Mouse (Mus musculus): Measurements from ENCODE around the gene Wfikkn2.
A peak's percentile ranks its signal among the peaks of the same experiment; 100 is the strongest.
"Not testable (repeated sequence)": the region's sequence is repeated elsewhere in the genome, so short reads cannot be mapped to it uniquely, and the experiment has no call there.

The Wfikkn2 gene

DNA sequence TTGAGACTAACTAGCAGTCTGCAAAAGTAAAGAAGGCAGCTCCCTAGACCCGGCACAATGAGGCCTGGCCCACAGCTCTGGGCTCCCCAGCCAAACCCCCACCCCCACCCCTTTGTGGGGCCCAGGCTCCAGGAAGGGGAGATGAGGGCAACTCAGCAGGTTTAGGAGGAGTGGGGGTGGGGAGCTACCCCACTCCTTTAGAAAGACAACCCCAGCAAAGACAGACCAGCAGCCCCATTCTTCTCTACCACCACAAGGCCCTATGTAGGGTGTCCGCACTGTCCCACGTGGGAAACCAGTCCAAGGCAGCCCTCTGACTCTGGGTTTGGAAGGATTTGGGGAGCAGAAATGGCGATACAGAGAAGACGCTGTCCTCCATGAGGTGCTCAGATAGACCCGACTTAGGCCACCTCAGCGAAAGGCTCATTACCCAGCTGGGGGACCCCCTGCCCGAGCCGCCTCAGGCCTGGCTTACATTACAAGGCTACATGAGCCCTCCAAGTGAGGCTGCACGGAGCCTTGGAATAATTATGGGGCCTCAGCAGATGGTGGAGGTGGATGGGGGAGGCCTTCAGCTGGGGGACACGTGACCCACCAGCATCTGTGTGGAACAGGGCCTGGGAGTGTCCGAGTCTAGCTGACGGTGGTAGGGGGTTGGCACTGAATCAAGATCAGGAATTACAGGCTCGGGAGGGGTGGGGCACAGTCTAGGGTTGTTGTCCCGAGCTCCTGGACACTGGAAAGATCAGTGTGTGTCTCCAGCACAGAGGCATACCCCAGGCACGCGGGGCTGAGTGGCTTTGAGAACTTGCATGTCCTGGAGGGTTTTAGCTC is at the start of gene Wfikkn2:
Gene Wfikkn2 (minus strand): TSS at position 51 of the 834 bp plus-strand sequence.
- no peak for DNase-seq

DNA sequence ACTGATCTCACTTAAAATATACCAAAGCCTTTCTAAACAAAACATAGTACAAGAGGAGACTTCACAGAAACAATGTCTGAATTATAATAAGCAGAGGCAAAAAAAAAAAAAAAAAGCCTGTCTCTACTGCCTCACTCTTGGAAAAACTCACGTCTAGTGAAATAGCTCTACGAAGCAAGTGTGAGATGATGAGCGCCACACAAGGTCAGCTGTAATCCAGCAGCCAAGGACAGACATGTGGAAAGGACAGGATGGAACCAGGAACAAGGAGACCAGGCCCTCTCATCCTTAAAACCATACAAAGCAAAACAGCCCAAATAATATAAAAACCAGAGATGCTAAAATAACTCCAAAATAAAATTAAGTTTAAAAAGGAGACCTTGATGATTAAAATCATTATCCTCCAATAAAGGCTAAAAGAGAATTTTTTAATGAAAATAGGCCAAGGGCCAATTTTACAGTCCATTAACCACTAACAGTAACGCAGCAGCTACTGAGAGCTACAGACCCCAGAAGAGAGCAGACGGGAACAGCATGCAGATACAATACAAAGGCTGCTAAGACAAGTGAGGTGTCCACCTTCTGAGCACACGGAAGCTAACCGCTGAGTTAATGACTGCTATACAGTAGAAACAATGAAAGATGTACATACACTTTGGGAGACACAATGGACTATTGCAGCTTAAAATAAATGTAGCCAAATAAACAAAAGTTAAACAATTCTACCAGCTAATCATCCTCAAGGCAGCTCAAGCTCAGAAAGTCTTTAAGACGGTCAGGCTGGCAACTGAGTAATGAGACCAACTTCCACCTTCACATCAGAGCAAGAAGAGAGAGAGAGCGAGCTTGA is 49.4 kb upstream of the Wfikkn2 start:
- no peak for DNase-seq

DNA sequence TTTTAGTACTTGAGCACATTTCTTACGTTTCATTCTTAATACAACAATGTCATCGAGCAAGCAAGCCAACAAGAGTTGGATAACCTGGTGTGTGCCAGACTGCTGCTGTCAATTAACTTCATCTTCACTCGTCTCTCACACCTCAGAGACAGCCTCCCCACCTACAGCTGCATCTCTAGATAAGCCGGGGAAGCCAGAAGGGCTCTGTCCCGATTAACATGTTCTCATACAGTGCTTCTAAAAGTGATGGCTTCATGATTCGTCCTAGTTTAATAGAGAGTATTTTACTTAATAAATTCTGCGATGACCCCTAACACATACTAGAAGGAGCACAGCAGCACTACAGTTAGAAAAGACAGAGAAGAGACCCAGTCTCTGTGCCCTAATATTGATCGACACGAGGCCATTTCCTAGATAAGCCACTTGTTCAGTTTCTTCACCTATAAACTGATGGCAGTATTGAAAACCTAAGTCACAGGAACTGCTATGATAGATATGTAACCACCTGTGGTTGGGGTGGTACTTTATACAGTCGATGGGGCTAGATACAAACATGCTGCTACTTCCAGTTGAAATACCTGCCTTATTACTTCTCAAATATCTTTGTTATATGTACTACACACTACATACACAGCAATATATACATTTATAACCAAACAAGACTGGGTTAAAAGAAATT is 44.4 kb upstream of the Wfikkn2 start:
- DNase-seq, result no peak

DNA sequence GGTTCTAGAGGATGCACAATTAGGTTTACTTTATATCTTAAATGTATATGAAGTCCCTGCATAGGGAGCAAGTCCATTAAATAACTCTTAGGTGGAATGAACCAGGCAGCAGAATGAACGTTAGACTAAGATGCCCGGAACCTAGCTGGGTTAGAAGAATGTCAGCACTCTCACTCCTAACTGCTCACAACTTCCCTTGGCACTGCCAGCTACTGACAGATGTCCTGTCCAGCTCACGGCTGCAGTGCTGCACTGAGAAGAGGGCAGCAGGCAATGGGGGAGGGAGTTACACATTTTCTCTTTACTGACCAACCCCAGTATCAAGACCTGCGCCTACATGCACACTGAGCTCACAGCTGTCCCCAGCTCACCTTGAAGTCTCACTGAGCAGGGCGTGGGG is 41.3 kb upstream of the Wfikkn2 start:
- DNase-seq, result no peak

DNA sequence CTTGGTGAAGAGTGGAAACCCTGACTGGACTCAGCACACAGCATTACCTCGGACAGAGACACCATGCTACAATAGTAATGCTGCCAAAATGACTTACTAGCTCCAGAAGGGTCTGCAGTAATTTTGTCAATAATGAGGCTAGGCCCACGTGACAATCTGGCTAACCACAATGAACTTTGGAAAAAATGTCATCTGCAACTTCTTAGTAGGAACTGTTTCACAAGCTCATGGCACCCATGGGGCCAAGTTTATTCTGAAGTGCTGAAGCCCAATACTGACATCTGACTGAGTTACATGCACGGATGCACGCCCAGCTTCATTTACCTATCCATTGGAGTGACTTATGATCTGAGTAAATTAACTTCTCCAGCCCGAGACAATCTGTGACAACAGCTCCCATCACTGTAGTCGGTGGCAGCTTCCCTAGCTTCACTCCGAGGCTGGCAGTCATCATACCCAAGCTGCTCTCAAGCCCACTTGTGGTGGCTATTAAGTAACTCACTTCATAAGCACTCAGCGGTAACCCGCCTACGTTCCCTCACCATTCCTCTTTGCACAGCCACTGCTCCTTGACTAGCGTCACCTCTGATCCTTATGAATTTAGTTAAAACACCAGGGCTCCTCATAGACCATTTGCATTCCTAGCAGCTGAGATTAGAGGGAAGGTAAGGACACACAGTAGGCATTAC is 40.2 kb upstream of the Wfikkn2 start:
- DNase-seq, result no peak

DNA sequence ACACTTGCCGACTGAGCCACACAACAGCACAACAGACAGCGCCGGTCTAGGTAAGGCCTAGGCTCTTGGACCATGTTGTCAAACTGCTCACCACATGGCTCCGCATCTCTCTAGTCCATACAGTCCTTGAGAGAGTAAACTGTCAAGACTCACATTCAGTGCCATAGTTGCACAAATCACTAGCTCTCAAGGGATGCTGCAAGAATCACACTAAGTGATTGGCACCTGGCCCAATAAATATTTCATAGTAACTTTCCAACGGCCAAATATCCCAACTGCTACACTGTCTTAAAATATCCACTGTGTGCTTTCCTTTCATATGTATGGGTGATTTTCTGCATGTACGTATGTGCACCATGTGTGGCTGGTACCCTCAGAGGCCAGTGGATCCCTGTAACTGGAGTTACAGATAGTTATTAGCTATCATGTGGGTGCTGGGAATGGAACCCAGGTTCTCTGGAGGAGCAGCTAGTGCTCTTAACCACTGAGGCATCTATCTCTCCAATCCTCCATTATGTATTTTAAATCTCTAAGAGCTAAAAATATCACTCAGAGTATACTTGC is 37.8 kb upstream of the Wfikkn2 start:
- no peak for DNase-seq

DNA sequence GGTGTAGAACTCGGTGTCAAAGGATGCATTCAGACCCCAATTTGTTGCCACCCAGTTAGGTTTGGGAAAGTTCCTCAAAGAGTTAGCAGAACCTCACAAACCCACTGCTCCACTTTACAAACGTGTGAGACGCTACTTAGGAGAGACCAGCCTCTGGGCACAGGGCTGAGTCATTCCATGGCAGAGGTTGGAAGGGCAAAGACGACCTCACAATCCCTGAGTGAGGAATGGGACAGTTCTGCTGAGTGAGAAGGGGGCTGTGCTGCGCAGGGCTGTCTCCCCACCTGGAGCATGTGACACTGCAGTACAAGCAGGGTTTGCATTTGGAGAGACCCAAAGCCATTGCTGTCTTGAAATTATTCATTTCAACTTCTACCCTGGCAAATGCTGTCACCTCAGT is 36.5 kb upstream of the Wfikkn2 start:
- no peak for DNase-seq

DNA sequence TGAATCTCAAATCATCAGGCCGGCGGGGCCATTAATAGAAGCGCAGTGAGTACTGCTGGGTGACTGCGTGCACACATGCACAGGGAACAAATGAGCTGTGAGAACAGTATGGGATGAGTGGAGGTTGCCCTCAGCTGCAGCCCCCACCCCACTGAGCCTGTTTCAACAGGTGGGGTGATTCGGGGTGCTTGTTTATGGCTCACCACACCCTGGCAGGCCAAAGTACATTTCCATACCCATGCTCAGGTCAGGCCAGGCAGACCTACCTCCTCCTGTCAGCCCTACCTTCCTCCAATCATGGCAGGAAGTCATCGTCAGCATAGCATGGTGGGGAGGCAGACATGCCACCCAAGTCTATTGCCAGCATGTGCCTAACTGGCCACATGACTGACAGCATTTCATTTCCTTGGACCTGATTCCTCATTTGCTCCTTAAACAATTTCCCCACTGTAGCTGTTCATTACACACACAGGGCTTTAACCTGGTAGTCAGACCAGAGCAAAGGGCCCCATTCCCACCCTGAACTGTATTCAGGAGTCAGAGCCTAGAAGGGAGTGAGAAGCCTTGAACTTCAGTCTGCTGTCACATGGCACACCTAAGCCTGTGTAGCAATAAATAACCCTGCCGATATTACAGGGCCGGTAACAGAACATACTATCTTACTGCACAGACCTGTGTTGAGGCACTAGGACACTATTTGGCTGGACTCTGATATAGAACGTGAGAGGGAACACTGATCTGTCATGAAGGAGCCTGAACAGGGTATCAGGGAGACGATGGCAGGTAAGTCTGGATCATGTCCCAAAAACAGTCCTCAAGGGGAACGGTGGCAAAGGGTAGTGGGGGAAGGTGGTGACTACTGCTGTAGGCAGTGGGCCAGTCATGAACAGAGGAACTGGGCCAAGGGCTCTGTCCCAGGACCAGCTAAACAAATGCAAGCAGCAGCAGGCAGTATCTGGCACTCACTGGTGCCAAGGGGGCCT is 35.7 kb upstream of the Wfikkn2 start, which contains the start of gene Gm21885:
Gene Gm21885 (plus strand): TSS at position 675 of the 983 bp plus-strand sequence.
- DNase-seq, result no peak

DNA sequence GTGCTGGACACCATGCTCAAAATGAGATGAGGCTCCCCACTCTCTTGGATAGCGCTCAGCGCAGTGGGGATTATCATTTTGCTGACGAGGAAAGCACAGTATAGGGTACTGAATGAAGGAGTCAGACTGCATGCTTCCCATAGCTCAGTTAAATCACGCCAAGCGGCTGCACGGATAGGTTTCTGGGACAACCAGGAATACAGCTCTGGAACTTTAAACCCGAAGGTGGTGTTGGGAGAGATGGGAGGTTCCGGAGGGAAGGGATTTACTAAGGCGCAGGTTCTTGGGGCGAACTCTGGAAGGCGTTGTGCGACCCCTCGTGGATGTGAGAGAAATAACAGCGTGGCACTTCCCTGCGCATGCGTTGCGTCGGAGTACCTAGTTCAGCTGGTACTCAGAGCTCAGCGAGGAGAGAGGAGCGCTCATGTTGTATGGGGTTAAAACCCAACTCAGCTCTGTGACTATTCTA is 31.1 kb upstream of the Wfikkn2 start:
- peak; percentile 86 for DNase-seq

DNA sequence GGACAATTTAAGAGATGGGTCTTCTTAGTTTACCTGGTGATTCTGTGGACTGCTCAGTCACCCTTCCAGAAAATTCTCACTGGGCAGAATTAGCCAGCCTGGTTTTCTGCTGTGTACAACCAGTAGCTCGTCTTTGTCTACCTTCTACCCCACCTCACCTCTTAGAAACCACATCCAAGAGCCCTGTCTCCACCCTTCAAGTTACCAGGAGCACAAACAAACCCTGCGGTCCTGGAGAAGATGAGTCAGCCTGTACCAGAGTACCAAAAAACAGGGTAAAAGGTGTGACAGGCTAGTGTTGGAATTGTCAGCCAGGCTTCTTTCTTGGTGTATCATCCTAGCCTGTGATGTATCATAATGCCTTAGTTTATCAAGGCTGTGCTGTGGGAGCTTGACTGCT is 29.9 kb upstream of the Wfikkn2 start:
- DNase-seq, result no peak

DNA sequence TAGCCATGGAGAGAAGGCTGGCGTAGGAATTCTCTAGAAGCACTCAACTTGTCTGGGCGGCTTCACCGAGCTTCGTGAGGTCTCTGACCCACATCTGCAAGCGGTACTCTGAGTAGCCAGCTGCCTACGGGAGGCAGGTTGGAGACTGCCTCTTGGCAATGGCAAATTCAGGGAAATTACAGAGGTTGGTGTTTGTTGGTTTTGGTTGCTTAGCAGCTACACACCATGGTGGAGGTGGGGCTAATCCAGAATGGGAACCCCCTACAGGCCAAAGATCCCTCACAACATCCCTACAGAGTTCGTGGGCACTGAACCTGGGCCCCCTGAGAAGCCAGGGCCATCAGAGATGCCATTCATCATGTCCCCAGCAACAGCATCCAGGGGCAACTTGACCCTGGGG is 29.4 kb upstream of the Wfikkn2 start:
- no peak for DNase-seq

DNA sequence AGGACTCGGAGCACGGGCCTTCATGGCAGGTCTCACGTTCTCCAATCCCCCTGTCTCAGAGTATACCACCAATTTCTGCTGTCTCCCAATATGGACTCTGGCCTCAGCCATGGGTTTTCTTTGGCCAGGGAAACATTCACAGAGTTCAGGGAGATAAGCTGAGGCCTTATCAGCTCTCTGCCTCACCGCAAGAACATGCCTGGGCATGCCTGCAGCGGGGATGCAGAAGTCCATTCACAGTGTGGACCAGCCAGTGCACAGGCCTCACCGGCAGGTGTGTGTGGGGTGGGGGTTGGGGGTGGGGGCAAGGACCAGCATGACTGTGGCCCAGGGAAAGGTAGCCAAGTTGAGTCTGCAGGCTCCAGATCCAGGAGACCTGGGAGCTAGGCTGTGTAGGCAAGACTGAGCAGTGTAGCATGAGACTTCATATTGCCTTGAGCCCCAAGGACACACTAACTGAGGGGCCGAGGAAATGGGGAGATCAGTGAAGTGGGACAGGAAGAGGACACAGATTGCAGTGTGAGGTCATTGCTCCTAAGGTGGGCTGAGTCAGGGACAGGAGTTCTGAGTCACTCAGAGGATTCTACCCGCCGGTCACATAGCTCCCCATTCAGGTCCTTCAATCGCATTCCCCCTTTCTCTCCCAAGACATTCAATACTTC is 28.5 kb upstream of the Wfikkn2 start:
- no peak for DNase-seq

DNA sequence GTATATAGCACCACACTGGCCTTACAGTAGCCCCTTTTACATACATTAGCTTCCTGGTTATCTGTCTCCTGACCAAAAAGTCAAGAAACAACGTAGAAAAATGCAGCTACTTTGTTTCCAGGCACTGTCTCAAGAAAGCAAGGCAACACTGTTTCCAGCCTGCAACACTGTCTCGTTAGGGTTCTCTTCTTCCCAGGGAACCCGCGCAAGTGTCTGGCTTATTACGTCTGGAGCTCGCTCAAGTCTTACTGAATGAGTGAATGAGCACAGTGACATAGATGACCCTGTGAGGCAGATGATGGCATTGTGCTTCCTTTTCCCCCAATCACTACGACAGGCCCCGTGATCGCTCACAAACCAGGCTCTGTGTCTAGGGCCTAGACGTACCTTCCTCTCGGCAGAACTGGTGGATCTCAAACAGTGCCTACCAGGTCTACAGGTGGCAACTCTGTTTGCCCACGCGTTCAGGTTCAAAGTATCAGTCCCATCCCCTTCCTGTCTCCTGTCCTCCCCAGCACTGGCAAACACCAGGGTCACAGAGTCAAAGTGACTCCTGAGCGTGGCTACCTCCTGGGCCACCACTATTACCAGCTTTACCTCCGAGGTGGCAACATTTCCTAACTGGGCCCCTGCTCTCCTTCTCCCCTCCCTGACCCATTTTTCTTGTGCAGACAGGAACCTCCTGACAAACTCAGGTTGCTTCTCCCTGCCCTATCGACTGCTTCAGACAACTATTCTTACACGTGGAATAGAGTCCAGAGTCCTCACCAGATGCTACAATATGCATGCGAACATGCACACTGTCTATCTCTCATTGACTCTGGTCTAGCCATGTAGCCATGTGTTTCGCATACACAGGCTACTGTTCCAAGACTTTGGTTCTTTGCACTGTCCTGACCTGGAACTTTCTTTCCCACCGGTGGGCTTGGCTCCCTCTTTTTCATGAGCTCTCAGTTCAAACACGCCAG is 27.4 kb upstream of the Wfikkn2 start:
- no peak for DNase-seq

DNA sequence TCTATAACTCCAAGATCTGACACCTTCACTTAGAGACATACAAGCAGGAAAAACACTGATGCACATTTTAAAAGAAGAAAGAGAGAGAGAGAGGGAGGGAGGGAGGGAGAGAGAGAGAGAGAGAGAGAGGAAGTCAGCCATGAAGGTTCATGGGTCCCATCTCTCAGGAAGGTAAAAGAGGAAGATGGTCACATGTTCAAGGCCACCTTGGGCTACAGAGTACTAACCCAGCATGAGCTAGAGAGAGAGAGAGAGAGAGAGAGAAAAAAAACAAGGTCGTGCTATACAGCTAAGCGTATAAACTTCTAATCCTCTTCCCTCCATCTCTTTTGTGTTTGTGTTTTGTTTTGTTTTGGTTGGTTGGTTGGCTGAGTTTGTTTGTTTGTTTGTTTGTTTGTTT is 25.2 kb upstream of the Wfikkn2 start:
- DNase-seq, result no peak

DNA sequence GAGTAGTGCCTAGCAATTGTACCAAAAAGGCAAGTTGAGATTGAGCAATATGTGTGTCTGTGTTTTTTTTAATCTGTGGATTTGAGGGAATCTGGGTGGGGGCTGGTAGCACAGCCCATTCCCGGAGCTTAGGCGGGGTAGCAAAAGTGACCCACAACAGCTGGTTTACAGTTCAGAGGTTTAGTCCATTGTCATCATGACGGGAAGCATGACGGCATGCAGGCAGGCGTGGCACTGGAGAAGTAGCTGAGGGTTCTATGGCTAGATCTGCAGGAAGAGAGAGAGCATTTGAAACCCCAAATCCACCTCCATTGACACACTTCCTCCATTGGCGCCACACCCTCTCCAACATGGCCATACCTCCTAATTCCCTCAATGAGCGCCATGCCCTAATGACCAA is 24.1 kb upstream of the Wfikkn2 start:
- DNase-seq, result no peak

DNA sequence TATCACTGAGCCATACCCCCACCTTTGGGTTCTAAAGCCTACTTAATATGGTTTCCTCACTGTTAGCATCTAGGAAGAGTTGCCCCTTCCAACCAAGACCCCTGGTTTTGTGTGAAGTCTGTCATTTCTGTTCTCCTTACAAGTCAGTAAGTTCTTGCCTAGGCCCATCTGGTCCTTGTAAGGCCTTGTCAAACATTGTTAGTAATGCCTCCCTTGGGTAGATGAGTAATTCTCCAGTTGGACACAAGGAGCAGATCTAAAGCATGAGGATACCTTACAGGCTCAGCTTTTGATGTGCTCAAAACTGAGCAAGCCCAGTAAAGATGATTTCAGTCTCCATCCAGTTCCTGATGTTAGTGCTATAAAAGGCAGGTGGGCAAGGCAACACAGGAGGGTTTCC is 23.0 kb upstream of the Wfikkn2 start:
- no peak for DNase-seq

DNA sequence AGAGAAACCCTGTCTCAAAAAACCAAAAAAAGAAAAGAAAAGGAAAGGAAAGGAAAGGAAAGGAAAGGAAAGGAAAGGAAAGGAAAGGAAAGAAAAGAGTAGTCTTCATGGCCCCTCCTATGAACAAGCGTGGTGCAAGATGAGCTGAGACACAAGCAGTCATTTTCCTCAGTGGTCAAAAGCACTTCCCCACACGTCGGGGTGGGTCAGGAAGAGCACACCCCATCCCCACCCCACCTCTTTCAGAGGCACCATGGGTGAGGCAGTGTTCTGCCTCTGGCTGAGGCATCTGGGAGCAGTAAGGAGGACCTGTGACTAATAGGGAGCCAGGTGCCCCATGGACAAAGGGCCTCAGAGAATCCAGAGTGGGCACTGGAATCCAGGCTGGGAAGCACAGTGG is 20.4 kb upstream of the Wfikkn2 start:
- DNase-seq, result not testable (repeated sequence)

DNA sequence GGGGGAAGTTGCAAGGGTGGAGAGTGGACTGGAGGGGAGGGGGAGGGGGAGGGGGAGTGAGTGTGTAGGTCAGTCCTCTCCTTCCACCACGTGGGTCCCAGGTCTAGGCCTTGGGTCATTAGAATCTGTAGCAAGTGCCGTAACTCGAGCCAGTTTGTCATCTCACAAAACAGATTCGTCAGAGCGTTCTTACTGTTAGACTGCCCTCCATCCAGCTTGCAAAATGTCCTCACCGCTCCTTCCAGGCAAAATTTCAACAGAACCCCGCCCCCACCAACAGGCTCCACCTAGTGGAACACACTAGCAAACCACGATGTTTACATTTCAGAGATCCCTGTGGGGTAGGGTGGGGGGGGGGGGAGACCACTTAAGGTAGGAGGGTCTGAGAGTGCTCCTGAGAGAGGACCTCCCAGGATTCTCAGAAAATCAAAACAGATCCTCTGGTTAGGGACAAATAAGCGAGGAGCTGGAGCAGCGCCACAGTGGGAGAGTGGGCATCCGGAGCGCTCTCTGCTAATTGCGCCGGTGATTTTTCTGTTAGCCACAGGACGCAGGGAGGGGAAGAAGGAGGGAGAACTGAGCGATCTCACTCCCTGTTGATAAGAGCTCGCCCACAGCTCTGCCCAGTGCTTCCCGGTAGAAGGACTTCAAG is 19.5 kb upstream of the Wfikkn2 start:
- peak; percentile 56 for DNase-seq

All from thymus, postnatal 4 days (tissue).